Mouse (Mus musculus) ovary, adult 18-20 months (tissue): ENCODE results near the gene Lrba.

Experiments
- DNase-seq: peaks from one replicate; pipeline ENCODE4 v3.0.0; 2022; ENCODE audit warnings: low spot score, mixed read lengths

Lrba gene

DNA sequence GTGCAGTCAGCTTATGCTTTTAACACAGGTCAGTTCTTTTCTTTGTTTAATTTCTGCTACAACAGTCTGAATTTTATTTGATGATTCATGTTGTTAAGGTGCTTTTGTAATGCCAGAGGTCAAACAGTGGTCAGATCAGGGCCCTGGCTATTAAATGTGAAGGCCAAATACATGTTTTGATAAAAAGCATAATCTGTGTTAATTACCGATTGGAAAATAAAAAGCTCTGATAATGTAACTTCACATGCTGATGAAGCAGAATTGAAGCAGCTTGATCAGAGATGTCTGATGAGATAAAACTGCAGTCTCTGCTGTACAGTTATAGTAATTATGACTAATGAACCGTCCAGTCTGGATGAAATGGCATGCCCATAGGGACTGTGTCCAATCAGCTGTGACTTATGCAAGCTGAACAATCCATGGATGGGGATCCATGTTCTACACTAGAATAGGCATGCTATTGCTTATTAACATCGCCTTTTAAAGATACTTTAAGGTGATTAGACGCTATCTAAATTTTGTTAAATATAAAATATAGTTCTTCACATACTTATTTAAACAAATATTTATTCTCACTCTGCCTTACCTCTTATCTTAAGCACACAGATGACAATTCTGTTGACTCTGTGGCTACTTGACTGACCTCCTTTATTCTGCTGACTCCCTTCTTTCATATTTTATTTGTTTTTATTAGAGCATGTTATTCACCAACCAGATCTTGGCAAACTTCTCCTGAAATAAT lies 336.0 kb downstream of the Lrba start:
- no peak for DNase-seq

DNA sequence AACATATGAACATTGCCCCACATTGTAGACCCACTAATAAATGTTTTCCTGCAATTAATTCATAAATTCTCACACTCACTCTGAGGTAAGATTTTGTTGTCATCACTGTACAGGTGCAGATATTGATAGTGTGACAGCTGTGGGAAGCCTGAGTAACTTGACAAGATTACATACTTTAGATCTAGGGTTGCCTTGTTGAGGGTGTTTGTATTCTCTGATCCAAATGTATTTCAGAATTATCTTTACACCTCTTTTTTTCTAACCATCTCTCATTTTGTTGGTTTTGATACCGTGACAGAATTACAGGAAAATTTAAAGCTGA lies 336.5 kb downstream of the Lrba start:
- DNase-seq, result no peak

DNA sequence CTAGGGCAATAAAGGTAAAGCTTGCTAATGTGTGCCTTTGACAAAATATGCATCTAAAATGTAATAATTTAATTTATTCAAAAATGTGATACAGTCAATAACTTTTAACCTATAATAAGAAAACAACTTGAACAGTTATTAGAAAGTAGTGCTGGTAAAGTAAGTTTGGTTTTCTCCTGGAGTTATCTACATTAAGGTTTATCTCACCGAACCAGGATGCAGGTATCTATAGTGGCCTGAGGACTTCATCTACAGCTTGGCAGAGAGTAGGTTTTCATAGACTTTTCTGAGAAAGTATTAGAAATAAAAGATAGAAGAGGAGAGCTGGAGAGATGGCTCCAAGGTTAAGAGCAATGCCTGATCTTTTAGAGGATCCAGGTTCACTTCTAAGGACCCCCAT lies 336.9 kb downstream of the Lrba start:
- DNase-seq, result no peak

DNA sequence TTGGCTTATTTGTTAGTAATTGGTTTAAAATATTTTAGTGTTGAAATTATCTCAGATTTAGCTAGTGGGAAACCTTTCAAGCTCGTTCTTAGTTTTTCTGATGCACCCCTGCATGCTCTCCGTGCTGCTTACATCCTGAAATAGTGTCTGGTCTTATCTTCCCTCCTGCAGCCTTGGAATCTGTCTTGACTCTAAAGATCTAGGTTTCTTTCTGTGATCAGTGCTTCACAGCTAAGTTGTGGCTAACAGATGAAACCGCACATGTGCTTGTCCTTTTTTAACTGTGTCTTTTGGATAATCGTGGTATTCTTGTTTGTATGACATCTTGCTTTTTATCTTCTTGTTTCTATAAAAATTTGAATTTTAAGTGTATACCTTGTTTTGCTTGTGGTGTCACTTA lies 342.8 kb downstream of the Lrba start:
- DNase-seq, result no peak

DNA sequence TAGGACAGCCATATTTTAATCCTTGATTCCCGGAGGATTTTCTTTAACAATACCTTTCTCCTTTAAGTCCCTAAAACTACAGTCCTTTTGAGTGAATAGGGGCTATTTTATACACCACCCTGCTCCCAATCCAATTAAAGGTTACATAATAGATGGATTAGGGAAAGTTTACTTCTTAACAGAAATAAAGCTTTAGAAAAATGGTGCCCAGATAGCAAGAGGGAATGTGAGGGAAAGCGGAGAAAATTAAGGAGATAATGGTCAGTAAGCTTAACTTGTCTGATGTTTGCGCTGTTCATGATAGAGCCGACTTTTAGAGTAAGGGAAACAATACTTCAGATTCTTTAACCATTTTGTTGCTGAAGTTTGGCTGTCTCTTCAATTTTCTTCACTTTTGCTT lies 347.0 kb downstream of the Lrba start:
- no peak for DNase-seq

DNA sequence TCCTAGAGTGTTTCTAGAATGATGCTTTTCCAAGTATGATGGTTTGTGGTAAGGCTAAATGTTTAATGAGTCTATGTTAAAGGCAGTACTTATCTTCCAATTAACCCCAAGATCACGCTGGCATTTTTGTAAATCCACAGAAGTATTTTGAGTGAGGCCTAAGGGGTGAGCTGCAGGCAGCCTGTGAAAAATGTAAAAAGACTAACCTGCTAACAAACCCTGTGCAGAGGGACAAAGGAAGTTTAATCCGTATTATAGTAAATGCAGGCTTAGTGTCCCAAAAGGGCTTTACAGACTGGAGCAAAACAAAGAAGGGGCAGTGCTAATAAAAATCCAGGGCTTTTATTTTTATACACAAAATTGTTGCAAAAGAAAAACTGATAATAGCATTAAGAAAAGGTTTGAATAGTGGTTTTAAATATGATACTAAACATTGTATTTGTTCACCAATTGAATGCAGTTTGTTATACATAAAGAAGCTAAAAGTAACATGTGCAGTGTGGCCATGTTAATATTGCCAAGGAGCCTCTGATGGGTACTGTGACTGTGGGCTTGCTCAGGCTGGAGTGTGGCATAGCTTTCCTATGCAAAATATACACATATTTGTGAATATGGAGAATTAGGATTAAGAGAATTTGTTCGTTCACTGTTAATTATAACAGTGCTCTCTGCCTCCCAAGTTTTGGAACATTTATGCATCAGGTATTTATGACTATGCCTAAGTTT lies 348.2 kb downstream of the Lrba start:
- no peak for DNase-seq

DNA sequence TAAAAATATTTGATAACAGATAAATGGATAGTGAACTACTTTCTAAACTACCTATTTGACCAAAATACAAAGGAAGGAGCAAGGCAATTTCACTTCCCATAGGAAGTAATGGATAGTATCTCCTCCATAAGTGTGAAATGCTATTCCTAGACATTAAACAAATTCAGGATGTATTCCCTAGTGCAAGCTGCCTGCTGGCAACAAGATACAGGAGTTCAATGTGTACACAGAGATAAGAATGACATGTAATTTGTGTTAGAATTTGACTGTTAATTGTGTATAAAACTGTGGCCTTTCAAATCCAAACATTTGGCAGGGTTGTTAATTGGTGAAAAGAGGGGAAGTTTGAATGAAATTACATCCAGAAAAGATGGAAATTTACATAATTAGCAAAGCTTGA lies 350.8 kb downstream of the Lrba start:
- DNase-seq, result no peak

DNA sequence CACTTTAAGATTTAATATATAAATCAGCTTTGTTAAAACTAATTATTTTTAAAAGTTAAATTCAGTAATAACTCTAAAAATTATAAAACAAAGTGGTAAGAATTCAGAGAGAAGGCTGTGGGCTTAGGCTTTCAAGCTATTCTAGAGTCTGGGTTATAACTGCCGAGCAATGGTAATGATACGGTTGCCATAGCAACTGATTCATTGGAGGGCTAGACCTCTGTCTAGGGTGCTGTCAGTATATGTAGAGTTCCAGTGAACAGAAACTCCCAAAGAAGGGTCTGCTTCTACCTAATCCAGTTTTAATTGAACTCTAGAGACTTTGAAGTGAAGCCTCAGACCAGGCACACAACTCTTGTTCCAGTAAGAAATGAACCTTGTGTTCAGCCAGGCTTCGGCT lies 377.8 kb downstream of the Lrba start:
- no peak for DNase-seq

DNA sequence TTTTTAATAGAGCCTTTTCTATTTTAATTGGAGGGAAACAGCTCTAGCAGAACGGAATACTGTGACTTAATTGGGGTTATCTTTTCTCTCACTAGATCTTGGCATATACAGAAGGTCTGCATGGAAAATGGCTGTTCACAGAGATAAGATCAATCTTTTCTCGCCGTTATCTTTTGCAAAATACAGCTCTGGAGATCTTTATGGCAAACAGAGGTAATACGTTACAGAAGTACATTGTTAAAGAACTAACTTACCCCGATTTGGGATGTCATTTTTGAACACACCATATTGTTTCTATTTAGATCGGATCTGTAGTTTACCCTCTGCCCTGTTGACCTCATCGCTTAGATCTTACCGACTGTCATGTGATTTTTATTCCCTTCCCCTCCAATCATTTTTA lies 381.3 kb downstream of the Lrba start:
- DNase-seq, result no peak

DNA sequence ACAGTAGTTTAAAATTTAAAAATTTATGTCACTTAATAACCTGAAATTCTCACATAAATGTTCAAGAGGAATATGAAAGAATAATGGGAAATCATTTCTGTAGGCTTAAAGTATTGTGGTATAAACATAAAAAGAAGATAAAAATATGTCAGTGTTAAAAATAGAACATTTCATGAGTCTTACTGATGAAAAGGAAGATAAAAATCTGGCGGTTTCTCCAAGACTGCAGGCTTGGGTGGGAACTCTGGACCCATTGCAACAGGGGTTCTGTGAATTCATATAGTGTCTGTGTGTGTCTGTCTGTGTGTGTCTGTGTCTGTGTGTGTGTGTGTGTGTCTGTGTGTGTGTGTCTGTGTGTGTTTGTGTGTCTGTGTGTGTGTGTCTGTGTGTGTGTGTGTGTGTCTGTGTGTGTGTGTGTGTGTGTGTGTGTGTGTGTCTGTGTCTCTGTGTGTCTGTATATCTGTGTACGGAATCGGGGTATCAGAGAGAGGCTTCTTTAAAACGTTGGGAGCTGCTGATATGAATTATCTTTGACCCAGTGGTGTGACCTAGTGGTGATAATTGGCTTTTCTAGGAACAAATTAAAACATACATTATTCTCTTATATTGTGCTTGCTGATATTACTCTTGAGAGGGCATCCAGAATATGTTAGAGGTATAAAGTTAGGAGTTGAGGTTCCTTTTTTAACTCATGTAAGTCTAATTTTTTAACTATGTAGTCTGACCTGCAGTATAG lies 402.7 kb downstream of the Lrba start:
- no peak for DNase-seq

DNA sequence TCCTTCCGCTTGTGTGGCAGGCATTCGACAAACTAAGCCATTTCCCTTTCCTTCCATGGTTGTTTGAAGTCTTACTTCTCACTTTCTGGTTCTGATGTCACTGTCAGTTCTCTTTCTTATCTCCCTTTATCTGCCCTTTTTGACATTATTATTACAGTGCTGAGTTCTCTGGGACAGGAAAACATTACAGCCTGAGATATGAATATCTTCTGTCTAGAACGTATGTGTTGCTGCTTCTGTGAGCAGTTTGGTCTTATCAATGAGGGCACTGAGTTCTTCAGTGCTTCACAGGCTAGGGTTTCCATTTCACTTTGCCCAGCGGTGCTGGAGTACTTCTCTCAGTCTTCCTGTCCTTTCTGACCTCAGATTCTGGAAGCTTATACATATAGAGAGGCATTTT lies 404.9 kb downstream of the Lrba start:
- no peak for DNase-seq

DNA sequence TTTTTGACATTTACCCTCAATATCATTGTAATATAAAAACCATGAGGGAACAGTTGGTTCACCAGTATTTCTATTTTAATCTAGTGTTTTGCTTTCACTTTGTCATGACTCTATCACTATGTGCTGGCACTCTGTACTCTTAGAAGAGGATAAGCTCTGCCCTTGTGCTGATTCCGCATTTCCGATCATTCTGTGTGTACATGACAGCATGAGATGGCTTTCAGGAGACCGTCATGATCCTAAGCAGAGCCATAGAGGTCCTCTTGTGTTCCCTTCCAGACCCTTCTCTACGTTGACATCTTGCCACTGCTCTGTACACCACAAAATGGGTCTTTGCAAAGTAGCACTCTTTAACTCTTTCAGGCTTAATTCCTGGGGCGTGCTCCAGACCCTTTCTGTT lies 411.0 kb downstream of the Lrba start:
- no peak for DNase-seq

DNA sequence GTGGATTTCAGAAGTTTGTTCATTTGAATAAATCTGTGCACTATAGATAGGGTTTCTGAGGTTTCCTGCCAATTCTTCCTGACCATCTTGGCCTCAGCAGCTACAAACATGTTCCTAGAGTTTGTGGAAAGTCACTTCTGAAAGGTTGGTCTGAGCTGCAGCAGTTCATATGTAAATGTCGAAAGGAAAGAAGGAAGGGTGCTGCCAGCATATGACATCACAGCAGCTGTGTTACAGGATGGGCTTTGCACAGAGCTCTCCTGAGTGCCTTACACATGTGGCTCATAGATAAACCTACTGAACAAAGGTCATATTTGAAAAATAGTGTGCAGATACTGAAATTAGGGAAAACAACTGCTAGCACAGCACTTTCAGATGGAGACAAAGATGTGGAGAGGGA lies 411.5 kb downstream of the Lrba start:
- DNase-seq, result no peak

DNA sequence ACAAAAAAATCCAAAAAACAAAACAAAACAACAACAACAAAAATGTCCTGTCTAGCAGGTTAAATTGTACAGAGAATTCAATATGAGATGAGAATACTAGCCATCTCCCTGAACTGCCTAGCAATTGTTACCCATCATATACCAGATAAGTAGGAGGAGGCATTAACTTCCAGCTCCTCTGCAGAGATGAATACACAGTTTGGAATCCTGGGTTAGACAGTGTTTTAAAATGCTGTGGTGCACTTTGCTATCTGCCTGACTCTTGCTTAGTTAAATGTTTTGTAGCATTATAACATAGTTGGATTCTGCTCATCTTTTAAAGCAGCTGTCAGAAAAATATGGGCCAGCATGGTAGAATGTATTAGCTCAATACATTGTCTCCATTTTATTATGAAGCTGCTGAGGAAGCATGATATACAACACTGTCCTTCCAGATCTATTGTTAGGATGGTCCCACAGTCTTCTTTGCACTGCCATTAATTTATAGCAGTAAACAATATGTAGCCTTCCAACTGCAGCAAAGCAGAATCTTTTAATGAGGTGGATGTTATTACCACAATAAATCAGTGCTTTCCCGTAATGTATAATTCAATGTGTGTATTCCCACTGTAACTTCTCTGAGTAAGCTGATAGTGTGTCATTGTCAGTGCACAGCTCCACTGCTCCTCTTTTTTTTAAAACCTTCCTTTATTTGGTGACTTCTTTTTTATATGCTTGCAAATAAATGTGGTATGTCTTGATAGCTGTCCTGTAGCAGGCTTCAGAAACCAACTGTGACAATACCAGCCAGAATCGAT lies 414.3 kb downstream of the Lrba start:
- no peak for DNase-seq

DNA sequence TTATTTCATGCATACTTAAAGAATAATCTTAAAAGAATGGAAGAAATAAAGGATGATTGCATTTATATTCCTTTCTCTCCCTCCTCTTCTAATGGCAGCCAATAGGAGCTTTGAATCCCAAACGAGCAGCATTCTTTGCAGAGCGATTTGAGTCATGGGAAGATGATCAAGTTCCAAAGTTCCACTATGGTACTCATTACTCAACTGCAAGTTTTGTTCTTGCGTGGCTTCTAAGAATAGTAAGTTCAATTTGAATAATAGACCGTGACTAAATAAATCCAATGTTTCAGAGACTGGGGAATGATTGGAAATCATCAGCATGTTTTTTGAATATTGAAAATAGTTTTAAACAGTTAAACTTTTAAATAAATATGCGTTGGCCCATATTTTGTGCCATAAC lies 416.9 kb downstream of the Lrba start:
- DNase-seq, result no peak

DNA sequence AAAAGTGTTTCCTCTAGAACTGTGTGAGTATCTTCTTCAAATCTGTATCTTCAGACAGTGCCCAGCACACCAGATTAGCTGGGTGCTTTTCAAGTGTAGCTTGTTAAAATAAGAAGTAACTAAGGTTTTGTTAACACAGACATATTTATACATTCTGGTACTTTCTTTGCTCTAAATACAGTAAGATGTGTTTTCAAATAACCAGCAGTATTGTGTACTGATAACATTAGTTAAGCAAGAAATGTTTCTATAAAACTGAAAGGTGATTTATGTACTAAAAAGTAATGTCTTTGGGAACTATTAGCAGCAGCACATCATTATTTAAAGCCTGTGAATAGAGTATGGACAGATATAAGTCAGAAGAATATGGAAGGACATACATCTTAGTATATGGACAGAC lies 417.3 kb downstream of the Lrba start:
- no peak for DNase-seq

DNA sequence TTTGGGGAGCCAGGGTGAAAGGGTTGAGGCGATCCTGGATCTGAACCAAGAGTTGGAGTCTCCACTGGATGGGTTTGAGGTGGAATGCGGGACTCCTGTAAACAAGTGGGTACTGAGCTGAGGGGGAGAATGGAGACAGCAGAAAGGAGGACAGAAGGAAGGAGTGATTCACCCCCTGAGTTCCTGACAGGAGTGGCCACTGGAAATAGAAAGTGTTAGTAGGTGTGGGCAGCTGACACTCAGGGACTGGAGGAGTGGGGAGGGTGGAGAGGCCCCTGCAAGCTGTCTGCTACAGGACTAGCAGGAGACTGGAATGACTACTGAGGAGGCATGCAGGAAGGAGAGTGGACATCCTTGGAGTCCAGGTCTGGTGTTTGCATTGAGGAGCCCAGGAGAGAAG lies 422.3 kb downstream of the Lrba start:
- no peak for DNase-seq

DNA sequence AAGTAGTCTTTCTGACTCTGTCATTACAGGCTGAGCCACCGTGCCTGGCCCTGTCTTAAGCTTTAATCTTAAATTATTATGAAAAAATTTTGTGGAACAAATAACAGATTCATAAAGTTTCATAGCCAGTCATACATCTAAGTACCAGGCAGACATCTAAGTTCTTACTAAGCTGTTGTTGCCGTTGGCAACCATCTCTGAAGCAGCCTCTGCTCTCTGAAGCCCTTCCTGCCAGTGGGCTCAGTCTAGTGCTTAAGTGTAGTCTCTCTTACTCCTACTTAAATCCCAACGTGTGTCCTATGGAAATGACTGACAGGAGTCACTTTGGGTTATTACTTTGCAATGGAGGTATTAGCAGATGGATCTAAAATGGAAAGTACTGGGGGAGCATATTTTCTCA lies 426.5 kb downstream of the Lrba start:
- no peak for DNase-seq

DNA sequence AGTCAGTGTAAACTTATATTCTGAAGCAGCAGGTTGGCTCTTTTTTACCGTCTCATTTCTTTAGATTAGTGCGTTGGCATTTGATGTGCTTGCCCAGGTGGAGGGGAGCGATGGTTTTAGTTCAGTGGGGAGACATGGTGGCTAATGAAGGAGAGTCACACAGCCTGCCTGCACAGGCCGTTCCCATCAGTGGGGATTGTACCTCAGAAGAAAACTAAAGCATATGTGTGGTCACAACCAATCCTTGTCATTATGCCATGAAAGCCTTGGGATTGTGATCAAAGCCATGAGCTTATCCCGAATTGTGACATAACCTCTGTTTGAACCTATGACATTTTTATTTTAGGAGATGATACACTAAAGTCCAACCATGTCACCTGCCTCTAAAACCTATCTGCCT lies 434.8 kb downstream of the Lrba start:
- DNase-seq, result no peak

DNA sequence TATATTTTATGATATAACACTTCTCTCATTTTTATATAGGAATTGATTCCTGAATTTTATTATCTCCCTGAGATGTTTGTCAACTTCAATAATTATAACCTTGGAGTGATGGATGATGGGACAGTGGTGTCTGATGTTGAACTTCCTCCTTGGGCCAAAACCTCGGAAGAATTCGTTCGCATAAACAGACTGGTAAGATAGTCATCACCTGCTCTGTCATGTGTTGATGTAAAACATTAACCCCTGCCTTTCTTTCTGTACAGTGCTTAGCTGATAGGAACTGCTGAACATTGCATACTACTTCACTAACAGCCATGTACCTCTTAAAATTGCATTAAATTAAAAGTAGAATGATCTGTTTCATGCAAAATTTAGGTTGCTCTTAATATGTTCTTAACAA lies 439.9 kb downstream of the Lrba start:
- DNase-seq, result no peak

DNA sequence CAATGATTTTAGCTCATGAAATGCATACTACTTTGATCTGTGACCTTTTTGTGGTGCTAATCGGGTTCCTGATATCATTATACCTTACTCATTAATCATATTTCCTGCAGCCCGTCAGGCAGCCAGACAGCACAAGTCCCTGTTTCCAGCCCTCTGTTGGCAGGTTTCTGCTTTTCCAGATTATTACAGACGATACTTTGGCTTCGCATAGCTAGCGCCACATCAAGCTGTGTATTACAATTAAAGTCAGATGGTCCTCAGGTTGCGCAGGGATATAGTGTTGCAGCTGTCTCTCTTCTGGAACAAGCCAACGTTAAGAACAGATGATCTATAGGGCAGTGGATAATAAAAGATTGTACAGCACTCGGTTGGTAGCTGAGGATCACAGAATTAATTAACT lies 443.7 kb downstream of the Lrba start:
- DNase-seq, result no peak

DNA sequence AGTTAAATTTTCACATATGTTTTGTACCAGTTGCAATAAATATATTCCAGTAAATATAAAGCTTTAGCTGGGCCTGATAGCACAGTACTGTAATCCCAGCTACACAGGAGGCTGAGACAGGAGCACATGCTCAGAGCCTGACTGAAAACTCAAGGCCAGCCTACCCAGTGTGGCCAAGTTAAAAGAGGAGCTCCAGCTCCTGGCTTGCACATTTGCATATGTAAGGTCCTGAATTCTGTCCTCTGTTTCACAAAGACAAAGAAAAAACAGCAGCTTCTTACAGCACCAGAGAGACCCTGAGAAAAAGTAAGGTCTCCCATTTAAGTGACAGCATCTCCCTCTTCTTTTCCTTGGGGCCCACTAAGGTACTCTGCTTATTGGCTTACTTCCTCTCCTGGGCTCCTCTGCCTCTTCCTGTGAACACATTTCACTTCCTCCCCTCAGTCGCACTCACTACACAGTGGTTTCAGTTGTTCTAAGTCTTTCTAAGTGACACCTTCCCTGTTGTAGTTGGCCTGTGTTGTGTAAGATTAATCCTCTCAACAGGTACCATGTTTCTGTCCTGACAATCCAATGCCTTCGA lies 453.2 kb downstream of the Lrba start:
- no peak for DNase-seq
